8 mouse cellular contexts compared by ENCODE assay signal in genomic region chr8:125067596-125067960, GRCm38 (mm10). TPM values are rescaled to one million over a fixed set of nuclear protein-coding genes. Genes with fewer than 3 reads are reported as not detected.
DNase-seq lines count a peak whose midpoint lies in the region; ATAC-seq and TF ChIP-seq lines count a peak whose summit lies in the region.

No protein-coding gene starts in this region.

- no peak overlapping the region for H3K9ac ChIP-seq in heart, embryonic 12.5 days
- no peak overlapping the region for H3K9ac ChIP-seq in liver, postnatal 0 days (replicated peaks)
- no peak overlapping the region for H3K9ac ChIP-seq in neural tube, embryonic 15.5 days (replicated peaks)

- H3K4me2 ChIP-seq in heart, embryonic 12.5 days = peak overlapping the region; percentile 43; the same call in 1 of the 2 replicates
- peak overlapping the region; percentile 56; the same call in 1 of the 2 replicates for H3K4me2 ChIP-seq in liver, postnatal 0 days (ENCODE audit: low read depth, low read length)
- H3K4me2 ChIP-seq in neural tube, embryonic 15.5 days = no peak overlapping the region

- ATAC-seq in heart, embryonic 12.5 days (ENCODE audit: insufficient number of reproducible peaks, low FRiP score) = 0 out of 2 replicates have a peak, but pooled peaks have one; percentile 46
- ATAC-seq in liver, postnatal 0 days = peak; percentile 66
- ATAC-seq in neural tube, embryonic 15.5 days (ENCODE audit: low FRiP score) = peak; percentile 52; the same call in 1 of the 2 replicates
- no peak for ATAC-seq in erythroblast, adult 5-6 weeks (replicated peaks; ENCODE audit: low FRiP score, poor library complexity, severe bottlenecking)

- no peaks in the 10 kb centered on the region; the same call in 1 of the 2 replicates for H3K9me3 ChIP-seq in heart, embryonic 12.5 days (replicated peaks)
- H3K9me3 ChIP-seq in liver, postnatal 0 days (ENCODE audit: low read length) = no peaks in the 10 kb centered on the region
- H3K9me3 ChIP-seq in neural tube, embryonic 15.5 days (replicated peaks) = no peaks in the 10 kb centered on the region

- H3K4me1 ChIP-seq in heart, embryonic 12.5 days (replicated peaks) = peaks cover 17% of the 10 kb centered on the region; the same call in 1 of the 2 replicates
- no peaks in the 10 kb centered on the region for H3K4me1 ChIP-seq in kidney, adult 2 months (ENCODE audit: control insufficient read depth, insufficient read depth, low read length)
- 0 out of 2 replicates have a peak, but pooled peaks cover 4% of the 10 kb centered on the region for H3K4me1 ChIP-seq in liver, postnatal 0 days (ENCODE audit: insufficient read depth)
- peaks cover 14% of the 10 kb centered on the region for H3K4me1 ChIP-seq in neural tube, embryonic 15.5 days

- no peak for TF ChIP-seq POLR2A in kidney, adult 2 months (IDR thresholded peaks at IDR 0.05; ENCODE audit: low read depth, low read length)

- H3K36me3 ChIP-seq in heart, embryonic 12.5 days = no peaks in the 10 kb centered on the region
- H3K36me3 ChIP-seq in kidney, adult 2 months (ENCODE audit: control insufficient read depth, insufficient read depth, low read length) = no peaks in the 10 kb centered on the region
- H3K36me3 ChIP-seq in liver, postnatal 0 days (replicated peaks; ENCODE audit: insufficient read depth, low read length) = no peaks in the 10 kb centered on the region
- H3K36me3 ChIP-seq in neural tube, embryonic 15.5 days = no peaks in the 10 kb centered on the region

- peak overlapping the region; percentile 69 for H3K27ac ChIP-seq in heart, embryonic 12.5 days (ENCODE audit: poor library complexity, severe bottlenecking)
- H3K27ac ChIP-seq in kidney, adult 2 months (ENCODE audit: insufficient read depth, low read depth, low read length) = peak overlapping the region; percentile 85
- peak overlapping the region; percentile 83 for H3K27ac ChIP-seq in liver, postnatal 0 days (ENCODE audit: low read depth)
- H3K27ac ChIP-seq in neural tube, embryonic 15.5 days (replicated peaks) = peak overlapping the region; percentile 79

- no peak overlapping the region for H3K4me3 ChIP-seq in heart, embryonic 12.5 days
- H3K4me3 ChIP-seq in kidney, adult 2 months (ENCODE audit: insufficient read depth, low read depth, low read length) = no peak overlapping the region
- H3K4me3 ChIP-seq in liver, postnatal 0 days (ENCODE audit: low read depth, low read length) = no peak overlapping the region
- no peak overlapping the region for H3K4me3 ChIP-seq in neural tube, embryonic 15.5 days (replicated peaks)

- no peak for TF ChIP-seq EP300 in liver, postnatal 0 days (IDR thresholded peaks at IDR 0.05; ENCODE audit: low read depth)

- peak; percentile 50 to 63 for DNase-seq in CD8-positive naive resting alpha-beta T cell, adult 2 months (ENCODE audit: low read depth in 2 of 2, low spot score in 2 of 2)
- DNase-seq in adrenal gland, postnatal 36 days = peak; percentile 37 to 64
- DNase-seq in kidney, adult 2 months = peak; percentile 69
- DNase-seq in liver, postnatal 0 days = peak; percentile 32
- DNase-seq in left cerebral cortex, adult 9 months (ENCODE audit: low spot score in 2 of 2) = no peak

- H3K27me3 ChIP-seq in heart, embryonic 12.5 days (replicated peaks) = no peaks in the 10 kb centered on the region
- H3K27me3 ChIP-seq in kidney, adult 2 months (replicated peaks; ENCODE audit: control insufficient read depth, insufficient read depth, low read length) = no peaks in the 10 kb centered on the region
- no peaks in the 10 kb centered on the region for H3K27me3 ChIP-seq in liver, postnatal 0 days (ENCODE audit: insufficient read depth, low read length)
- no peaks in the 10 kb centered on the region for H3K27me3 ChIP-seq in neural tube, embryonic 15.5 days (replicated peaks)

- WGBS in heart, embryonic 12.5 days = 57% methylated on average over 9 of the region's 9 CpGs
- 57% methylated on average over 9 of the region's 9 CpGs for WGBS in kidney, adult 2 months
- 33% methylated on average over 9 of the region's 9 CpGs for WGBS in liver, postnatal 0 days (ENCODE audit: insufficient replicate concordance)
- 67% methylated on average over 9 of the region's 9 CpGs for WGBS in neural tube, embryonic 15.5 days

- TF ChIP-seq CTCF in kidney, adult 2 months (conservative IDR thresholded peaks at IDR 0.05; ENCODE audit: insufficient read depth, insufficient read length, low read depth, low read length) = no peak
- TF ChIP-seq CTCF in liver, postnatal 0 days (IDR thresholded peaks at IDR 0.05; ENCODE audit: low read depth) = no peak

RNA-seq across cellular contexts. Expression of gene Disc1, which starts 13.6 kb away (rescaled TPM):
- total RNA-seq in adrenal gland, postnatal 36 days (2021) = 1 to 10 TPM; 1.2 to 1.8 TPM
- 2.3 and 2.5 TPM in 2 replicates for polyA plus RNA-seq in heart, embryonic 12.5 days (2016; fragmentation: Nextera tagmentation; extraction: Ambion mirVana)
- 0.46 and 0.58 TPM in 2 replicates for polyA plus RNA-seq in kidney, adult 2 months (2012; rRNA removed)
- polyA plus RNA-seq in liver, postnatal 0 days (2015; fragmentation: Nextera tagmentation; extraction: Ambion mirVana) = 0.19 and 0.22 TPM in 2 replicates
- 1.8 TPM in 2 replicates for polyA plus RNA-seq in neural tube, embryonic 15.5 days (2015; fragmentation: Nextera tagmentation; extraction: Ambion mirVana)
- total RNA-seq in erythroblast, adult 5-6 weeks (2015; ENCODE audit: low replicate concordance) = not detected in 2 replicates
- 1.3 and 1.6 TPM in 2 replicates for total RNA-seq in erythroblast, adult 5-6 weeks (2017; ENCODE audit: low replicate concordance)

RNA-seq across cellular contexts. Expression of gene Tsnax, which starts 54.8 kb away (rescaled TPM):
- 10 to 100 TPM; 80.0 to 90.7 TPM for total RNA-seq in adrenal gland, postnatal 36 days (2021)
- polyA plus RNA-seq in heart, embryonic 12.5 days (2016; fragmentation: Nextera tagmentation; extraction: Ambion mirVana) = 91.8 and 95.9 TPM in 2 replicates
- polyA plus RNA-seq in kidney, adult 2 months (2012; rRNA removed) = 29.6 and 37.8 TPM in 2 replicates
- 28.2 and 29.5 TPM in 2 replicates for polyA plus RNA-seq in liver, postnatal 0 days (2015; fragmentation: Nextera tagmentation; extraction: Ambion mirVana)
- polyA plus RNA-seq in neural tube, embryonic 15.5 days (2015; fragmentation: Nextera tagmentation; extraction: Ambion mirVana) = 176 and 192 TPM in 2 replicates
- total RNA-seq in erythroblast, adult 5-6 weeks (2015; ENCODE audit: low replicate concordance) = 20.1 and 23.4 TPM in 2 replicates
- total RNA-seq in erythroblast, adult 5-6 weeks (2017; ENCODE audit: low replicate concordance) = 6.9 and 10.6 TPM in 2 replicates

Comparison
In these comparisons a context has a peak if more than half of its experiments do, and no peak if none do; other contexts are left out.
1. DNase-seq: peak in CD8-positive naive resting alpha-beta T cell, adult 2 months (2 of 2), adrenal gland, postnatal 36 days (2 of 2), kidney, adult 2 months (single experiment) and liver, postnatal 0 days (single experiment); none in left cerebral cortex, adult 9 months (0 of 2).
2. Peak in every context shown above with its lines, with median percentiles within 50 percentile points of each other: H3K27ac ChIP-seq.